Mouse (Mus musculus): ENCODE data around the gene Hacl1. TPM values are rescaled to one million over a fixed set of nuclear protein-coding genes. Genes with fewer than 3 reads are reported as not detected.

The Hacl1 gene
- 10 to 100 TPM; 13.5 to 13.9 TPM for total RNA-seq (2021)

DNA sequence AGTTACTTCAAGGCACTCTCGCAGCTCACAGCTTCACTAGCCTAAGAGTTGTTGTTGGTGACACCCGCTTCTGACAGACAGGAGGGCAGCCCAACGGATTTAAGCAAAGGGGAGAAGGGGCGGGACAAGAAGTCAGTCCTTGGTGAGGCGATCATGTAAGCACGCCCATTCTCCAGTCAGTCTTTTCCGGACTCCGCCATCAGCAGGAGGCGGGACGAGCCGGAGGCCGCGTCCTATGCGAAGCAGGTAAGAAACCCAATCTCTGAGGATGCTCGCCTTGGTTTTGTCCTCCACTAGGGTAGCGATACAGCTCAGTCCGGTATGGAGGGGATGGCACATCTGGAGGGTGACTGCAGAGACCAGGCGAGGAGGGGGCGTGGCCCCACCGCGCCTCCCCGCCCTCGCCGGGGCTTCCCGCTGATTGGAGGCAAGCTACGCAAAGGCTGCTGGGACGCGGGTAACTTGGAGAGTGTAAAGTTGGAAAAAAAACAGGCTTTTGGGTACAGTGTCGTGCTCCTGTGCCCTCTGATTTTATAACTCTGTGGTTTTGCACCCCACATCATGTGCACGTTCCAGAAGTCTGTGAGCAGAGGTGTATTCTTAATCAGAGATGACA is at the start of gene Hacl1, which contains the start of gene Btd:
Gene Hacl1 (minus strand): TSS at position 397 of the 616 bp plus-strand sequence.
Gene Btd (plus strand): TSS at position 139 of the 616 bp plus-strand sequence.
- intact Hi-C loops (cut with DNase I), result loop anchor here (5.0 kb wide), 1 partner anchor 441 kb away; no protein-coding TSS in a partner anchor
- peak; percentile 94 to 95 for DNase-seq

- DNase-seq, result no peak
- intact Hi-C loops (cut with DNase I), result no loop called here
These were observed 45.1 kb upstream of the Hacl1 start for GRCm38 (mm10) chr14:31686231-31686630.

DNA sequence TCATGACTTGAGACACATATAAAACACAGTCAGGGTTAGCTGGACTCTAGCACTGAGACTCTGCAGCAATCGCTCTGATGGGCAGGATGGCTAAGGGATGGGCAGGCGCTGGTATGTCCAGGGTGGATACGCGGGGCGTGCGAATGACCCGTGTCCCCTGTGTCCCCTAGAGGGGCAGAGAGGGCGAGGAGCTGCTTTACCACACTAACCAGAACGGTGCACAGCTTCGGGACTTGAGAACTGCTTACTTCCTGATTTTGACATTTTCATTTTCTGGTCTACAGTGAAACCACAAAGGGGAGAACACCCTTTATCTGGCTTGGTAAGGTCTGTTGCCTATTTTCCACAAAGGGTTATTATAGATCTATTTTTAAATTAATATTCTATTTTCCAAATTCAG is 44.6 kb upstream of the Hacl1 start:
- intact Hi-C loops (cut with DNase I), result no loop called here
- DNase-seq, result no peak

DNA sequence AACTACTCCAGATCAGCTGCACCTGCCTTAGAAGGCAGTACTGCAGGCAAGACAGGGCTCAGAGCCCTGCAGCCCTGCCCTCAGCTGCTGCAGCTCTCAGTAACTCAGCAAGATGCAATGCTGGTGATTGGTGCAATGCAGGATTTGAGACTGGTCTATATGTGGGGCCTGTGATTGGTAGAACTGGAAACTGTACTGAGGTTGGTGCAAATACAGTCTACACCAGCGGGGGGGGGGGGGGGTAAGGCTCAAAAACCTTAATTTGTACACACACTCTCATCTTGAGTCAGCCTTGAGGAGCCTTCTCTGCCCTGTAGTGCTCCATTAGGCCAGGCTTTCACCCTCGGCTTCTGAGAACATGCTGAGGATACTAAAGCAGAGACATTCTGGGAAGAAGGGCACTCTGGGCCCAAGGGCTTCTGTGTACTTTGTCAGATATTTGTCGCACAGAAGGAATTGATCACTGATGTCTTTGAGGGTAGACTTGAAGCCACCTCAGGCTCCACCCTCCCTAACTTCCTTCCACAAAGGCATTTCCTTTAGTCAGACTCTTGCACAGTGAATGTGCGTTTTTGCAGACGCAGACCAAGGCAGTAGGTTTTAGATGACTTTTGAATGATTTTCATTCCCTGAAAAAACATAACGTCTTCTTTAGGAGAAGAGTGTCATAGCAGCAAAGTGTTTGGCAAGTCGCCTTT is 43.4 kb upstream of the Hacl1 start:
- no peak for DNase-seq
- intact Hi-C loops (cut with DNase I), result no loop called here

DNA sequence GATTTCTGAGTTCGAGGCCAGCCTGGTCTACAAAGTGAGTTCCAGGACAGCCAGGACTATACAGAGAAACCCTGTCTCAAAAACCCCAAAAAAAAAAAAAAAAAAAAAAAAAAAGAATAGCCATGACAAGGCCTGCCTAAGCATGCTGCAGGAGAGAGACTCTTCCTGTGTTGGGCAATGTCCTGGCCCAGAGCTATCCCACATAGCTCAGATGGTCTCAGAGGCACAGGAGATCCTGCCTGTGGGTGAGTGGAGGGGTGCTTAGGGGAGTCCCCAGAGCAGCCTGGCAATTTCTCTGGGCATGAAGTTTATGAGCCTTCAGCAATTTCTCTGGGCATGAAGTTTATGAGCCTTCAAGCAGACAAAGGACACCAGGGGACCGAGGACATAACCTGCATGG is 42.5 kb upstream of the Hacl1 start:
- DNase-seq, result no peak
- intact Hi-C loops (cut with DNase I), result no loop called here

GRCm38 (mm10) chr14:31681931-31682555 is 41.0 kb upstream of the Hacl1 start:
- intact Hi-C loops (cut with DNase I), result no loop called here
- no peak for DNase-seq

DNA sequence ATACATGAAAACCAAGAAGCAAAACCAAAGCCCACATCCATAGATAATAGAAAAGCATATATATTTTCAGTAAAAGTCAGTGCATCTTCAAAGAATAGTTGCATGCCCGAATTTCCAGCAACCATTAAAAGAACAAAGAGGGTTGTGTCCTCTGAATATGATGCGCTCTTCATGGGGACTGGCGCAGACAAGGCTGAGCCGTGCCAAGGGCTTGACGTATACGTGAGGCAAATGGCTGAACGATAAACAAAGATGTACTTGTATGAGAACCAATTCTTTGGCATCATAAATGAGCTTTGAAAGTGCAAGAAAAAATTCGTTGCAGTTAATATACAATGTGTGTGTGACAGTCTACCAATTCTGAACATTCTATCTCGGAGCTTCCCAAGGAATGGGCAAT is 40.2 kb upstream of the Hacl1 start:
- no peak for DNase-seq
- intact Hi-C loops (cut with DNase I), result no loop called here

DNA sequence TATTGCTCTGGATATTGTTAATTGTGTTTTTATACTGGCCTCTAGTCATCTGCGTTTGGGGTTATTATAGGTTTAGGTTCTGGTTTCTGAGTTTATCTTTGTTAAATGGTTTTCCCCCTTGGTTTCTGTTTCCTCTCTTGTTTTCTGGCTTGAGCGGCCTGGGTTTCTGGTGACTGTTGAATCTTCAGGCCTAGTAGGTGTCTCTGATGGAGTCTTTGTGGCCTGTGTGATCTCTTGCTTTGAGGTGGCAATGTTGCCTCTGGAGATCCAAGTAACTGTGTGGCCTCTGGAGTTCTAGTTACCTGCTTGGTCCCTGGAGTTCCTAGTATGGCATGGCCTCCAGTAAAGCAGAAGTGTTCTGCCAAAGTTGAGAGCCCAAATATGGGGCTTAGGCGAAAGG is 39.6 kb upstream of the Hacl1 start:
- intact Hi-C loops (cut with DNase I), result no loop called here
- no peak for DNase-seq

GRCm38 (mm10) chr14:31671635-31672320 is 30.7 kb upstream of the Hacl1 start:
- DNase-seq, result no peak

GRCm38 (mm10) chr14:31669642-31670490 is 28.8 kb upstream of the Hacl1 start:
- peak; percentile 77 to 78 for DNase-seq

More at GRCm38 (mm10) chr14:31671635-31672320, 30.7 kb upstream of the Hacl1 start:
- intact Hi-C loops (cut with DNase I), result no loop called here

GRCm38 (mm10) chr14:31669161-31669611 is 28.1 kb upstream of the Hacl1 start:
- peak; percentile 85 for DNase-seq
- intact Hi-C loops (cut with DNase I), result no loop called here

More at GRCm38 (mm10) chr14:31669642-31670490, 28.8 kb upstream of the Hacl1 start:
- intact Hi-C loops (cut with DNase I), result no loop called here

GRCm38 (mm10) chr14:31668326-31668725 is 27.2 kb upstream of the Hacl1 start:
- DNase-seq, result no peak
- intact Hi-C loops (cut with DNase I), result no loop called here

- intact Hi-C loops (cut with DNase I), result no loop called here
- no peak for DNase-seq
These were observed 26.7 kb upstream of the Hacl1 start for GRCm38 (mm10) chr14:31667741-31668140.

GRCm38 (mm10) chr14:31666931-31667705 is 26.0 kb upstream of the Hacl1 start:
- intact Hi-C loops (cut with DNase I), result no loop called here

DNA sequence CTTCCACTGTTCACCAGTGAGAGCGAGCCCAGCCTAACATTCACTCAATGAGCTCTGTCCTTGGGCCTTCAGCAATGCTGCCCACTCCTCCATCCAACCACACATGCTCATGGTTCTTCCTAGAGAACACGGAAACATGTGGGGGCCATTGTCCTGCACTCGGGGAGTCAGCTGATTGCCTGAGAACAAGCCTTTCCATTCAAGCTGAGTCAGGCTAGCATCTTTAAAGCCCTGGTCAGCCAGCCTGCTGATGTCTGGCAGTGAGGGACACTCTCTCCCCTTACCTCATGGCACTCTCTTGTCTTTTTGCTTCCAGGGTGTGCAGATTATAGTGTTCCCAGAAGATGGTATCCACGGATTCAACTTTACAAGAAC is 24.5 kb upstream of the Hacl1 start:
- no peak for DNase-seq
- intact Hi-C loops (cut with DNase I), result no loop called here

More at GRCm38 (mm10) chr14:31666931-31667705, 26.0 kb upstream of the Hacl1 start:
- DNase-seq, result no peak

- intact Hi-C loops (cut with DNase I), result no loop called here
These were observed 23.9 kb upstream of the Hacl1 start for GRCm38 (mm10) chr14:31664903-31665565.

DNA sequence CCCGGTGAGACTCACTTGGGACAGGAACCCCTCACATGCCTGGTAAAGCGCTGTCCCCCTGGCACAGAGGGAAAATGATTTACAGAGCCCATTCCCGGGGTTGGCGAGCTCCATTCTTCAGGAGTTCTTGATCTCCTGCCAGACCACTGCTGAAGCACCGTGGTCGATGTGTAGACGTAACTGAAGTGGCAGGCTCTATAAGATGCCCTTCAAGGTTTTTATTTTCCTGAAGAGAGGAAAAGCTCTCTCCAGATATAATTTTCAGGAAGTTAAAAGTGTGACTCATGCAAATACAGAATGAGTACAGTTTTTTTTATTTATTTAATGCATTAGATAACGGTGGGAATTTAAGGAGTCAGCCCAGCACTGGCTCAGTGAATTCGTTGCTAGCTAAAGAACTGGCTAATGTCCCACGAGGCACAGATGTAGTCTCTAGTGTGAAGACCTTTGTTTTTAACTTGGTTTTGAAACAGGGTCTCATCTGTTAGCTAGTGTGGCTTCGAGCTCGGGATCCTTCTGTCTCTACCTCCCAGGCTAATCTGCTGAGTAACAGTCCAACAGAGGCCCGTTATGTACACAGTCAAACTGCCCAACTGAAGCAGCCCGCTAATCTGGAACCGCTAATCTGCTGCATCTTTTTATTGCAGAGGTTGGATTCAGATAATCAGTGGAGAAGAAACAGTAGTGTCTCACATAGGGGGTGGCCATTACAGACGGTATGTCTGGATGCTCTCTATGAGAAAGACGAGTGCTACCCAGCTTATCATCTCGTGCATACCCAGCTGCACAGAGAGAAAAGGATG is 23.2 kb upstream of the Hacl1 start:
- DNase-seq, result no peak
- intact Hi-C loops (cut with DNase I), result no loop called here

More at GRCm38 (mm10) chr14:31664903-31665565, 23.9 kb upstream of the Hacl1 start:
- no peak for DNase-seq
